Mouse (Mus musculus): ENCODE results near the gene Depdc5.
"Not testable (repeated sequence)": the region's sequence is repeated elsewhere in the genome, so short reads cannot be mapped to it uniquely, and the experiment has no call there.

The Depdc5 gene

DNA sequence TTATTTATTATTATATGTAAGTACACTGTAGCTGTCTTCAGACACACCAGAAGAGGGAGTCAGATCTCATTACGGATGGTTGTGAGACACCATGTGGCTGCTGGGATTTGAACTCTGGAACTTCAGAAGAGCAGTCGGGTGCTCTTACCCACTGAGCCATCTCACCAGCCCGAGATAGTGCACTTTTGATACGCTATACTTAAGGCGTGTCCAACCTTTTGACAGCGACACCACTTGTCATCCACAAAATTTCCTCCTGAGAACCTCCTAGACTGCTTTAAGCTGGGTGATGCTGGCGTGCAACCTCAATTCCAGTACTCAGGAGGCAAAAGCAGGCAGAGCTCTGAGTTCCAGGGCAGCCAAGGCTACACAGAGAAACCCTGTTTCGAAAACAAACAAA lies 170.1 kb downstream of the Depdc5 start:
- DNase-seq, result not testable (repeated sequence)

DNA sequence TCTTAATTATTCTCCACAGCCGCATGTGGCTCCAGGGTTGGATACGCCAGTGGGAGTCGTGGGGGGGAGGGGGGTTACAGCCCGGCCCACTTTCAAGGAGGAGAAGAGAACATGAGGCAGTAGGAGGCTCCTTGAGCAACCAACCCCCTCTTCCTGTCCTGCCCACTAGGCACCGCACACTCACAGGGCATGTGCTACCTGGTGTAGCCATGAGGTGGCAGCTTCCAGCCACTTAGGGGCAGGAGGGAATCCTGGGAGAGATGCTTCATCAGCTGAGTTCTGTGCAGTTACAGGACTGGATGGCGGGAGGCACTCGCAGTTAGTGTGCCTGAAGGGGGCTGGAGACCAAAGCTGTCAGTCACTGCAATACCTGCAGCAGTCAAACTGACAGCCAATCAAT lies 170.6 kb downstream of the Depdc5 start:
- peak; percentile 57 for DNase-seq

DNA sequence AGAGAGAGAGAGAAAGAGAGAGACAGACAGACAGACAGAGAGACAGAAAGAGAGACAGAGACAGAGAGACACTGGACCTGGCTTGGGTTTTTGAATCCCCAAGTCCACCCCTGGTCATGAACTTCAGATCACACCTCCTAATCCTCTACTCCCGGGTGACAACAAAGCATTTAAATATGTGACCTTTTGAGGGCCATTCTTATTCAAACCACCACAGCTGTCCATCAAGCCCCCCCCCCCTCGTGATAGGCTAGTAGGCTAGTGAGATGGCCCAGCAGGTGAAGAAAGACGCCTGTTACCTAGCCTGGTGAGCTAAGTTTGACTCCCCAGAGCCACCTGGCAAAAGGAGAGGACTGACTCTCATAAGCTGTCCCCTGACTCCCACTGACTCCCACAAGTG lies 171.4 kb downstream of the Depdc5 start:
- DNase-seq, result no peak

DNA sequence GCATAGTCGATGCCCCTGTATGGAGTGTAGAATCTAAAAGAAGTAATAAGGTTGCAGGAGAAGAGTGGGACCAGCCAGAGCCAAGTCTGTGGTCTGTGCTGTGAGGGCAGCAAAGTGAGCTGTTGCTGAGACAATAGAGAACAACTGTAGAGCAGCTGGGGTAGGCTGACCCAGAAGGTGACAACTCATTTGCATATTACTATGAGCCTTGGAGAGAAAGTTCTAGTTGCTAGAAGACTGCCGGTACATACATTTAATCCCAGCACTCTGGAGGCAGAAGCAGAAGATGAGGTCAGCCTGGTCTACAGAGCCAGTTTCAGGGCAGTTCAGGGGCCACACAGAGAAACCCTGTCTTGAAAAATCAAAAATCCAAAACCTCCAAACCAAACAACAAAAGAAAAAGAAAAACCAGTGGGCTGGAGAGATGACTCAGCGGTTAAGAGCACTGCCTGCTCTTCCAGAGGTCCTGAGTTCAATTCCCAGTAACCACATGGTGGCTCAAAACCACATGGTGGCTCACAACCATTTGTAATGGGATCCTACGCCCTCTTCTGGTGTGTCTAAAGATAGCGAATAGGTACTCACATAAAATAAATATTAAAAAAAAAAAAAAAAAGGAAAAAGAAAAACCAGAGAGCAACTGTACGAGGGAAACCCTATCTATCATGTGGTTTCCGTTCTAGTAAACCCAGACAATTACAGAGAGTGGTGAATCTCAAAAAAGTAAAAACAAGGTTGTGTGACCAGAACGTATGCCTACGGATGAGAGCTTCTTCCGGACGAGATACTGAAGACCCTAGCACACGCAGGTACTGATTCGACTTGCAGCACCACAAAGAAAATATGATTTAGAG lies 175.4 kb downstream of the Depdc5 start:
- DNase-seq, result peak; percentile 1

DNA sequence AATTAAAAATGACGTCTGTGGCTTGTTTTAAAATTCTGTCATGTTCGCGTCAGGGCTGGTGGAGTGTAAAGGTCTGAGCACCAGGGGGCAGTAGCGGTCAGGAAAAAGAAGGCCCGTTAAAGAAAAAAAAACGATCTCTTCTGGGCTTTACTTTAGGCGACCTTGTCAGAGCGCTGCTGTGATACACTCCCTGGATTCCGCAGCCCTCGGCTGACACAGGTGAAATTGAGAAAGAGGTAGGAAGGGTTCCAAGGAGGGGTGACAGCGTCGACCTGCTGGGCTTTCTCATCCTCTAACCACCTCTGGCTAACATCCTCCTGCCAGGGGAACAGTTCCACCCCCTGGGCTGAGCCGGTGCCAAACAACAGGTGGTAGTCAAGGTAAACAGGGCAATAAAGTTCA lies 176.0 kb downstream of the Depdc5 start:
- DNase-seq, result peak; percentile 87

- DNase-seq, result not testable (repeated sequence)
Observed at GRCm38 (mm10) chr5:33040735-33041134, 177.2 kb downstream of the Depdc5 start.

DNA sequence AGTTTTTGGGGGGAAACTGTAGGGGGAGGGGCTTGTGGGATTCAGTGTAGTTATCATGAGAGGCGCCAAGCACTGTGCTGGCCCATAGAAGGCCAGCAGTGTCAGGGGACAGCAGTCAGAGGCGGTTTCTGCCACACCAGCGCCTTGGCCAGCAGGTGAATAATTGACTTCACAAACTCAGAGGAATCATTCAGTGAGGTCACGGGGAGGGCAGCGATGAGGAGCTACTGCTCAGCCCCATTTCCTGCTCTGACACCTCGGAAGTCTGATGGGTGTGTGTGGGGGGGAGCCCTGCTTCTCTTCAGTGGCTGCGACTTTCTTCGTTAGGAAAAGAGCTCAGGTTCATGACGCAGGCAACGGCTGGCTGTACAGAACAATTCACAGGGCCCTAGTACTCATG lies 179.9 kb downstream of the Depdc5 start:
- peak; percentile 74 for DNase-seq

All from kidney, postnatal 10 days (tissue).